Mouse (Mus musculus) stomach, postnatal 0 days (tissue): ENCODE results near the gene Mrpl24.

Source experiments
- CTCF ChIP-seq: IDR thresholded peaks from 2 replicates; pipeline ENCODE4 v1.5.1; 2016; ENCODE audit warnings: antibody characterized with exemption, low read depth, mild to moderate bottlenecking, moderate library complexity
- EP300 ChIP-seq: optimal IDR thresholded peaks from 2 replicates; pipeline ENCODE3; 2016; ENCODE audit warnings: antibody characterized with exemption

- no peak for TF ChIP-seq CTCF
- no peak for TF ChIP-seq EP300
These were observed 10.2 kb downstream of the Mrpl24 start for GRCm38 (mm10) chr3:87929341-87930077.
